ENCODE assay signal across 8 mouse cellular contexts in genomic region chr8:85603203-85603895, GRCm38 (mm10). TPM values are rescaled to one million over a fixed set of nuclear protein-coding genes. Genes with fewer than 3 reads are reported as not detected.
A peak's percentile ranks its signal among the peaks of the same experiment; 100 is the strongest.
DNase-seq lines count a peak whose midpoint lies in the region; ATAC-seq and TF ChIP-seq lines count a peak whose summit lies in the region.

No protein-coding gene starts in this region.

- DNase-seq in CD4-positive helper T cell, adult 2 months (ENCODE audit: low read depth, low spot score): peak; percentile 37
- DNase-seq in Muller cell, postnatal 12 days (ENCODE audit: inconsistent ontology term): peak; percentile 31
- peak; percentile 51 for DNase-seq in cerebellum, adult 9-11 months
- peak; percentile 66 to 76 for DNase-seq in frontal cortex, postnatal 36 days (ENCODE audit: low spot score in 2 of 2)
- DNase-seq in limb, embryonic 14.5 days (ENCODE audit: low spot score): peak; percentile 42
- peak; percentile 76 for DNase-seq in retina, embryonic 14.5 days (ENCODE audit: low spot score)
- no peak for DNase-seq in yolk sac, embryonic 10.5 days (ENCODE audit: low spot score)

- no peak overlapping the region for H3K4me3 ChIP-seq in kidney, embryonic 14.5 days (ENCODE audit: low read length)
- no peak overlapping the region for H3K4me3 ChIP-seq in limb, embryonic 14.5 days (replicated peaks; ENCODE audit: low read length)

- no peak overlapping the region for H3K4me2 ChIP-seq in kidney, embryonic 14.5 days (replicated peaks; ENCODE audit: low read depth, low read length)
- no peak overlapping the region for H3K4me2 ChIP-seq in limb, embryonic 14.5 days (replicated peaks; ENCODE audit: low read depth, low read length, severe bottlenecking)

- H3K4me1 ChIP-seq in kidney, embryonic 14.5 days (ENCODE audit: control insufficient read depth, insufficient read depth, low read length): no peaks in the 10 kb centered on the region
- no peaks in the 10 kb centered on the region for H3K4me1 ChIP-seq in limb, embryonic 14.5 days (ENCODE audit: control insufficient read depth, insufficient read depth, low read length)

- peak; percentile 62; the same call in 1 of the 2 replicates for ATAC-seq in kidney, embryonic 14.5 days (ENCODE audit: low FRiP score, low TSS enrichment)
- ATAC-seq in limb, embryonic 14.5 days (ENCODE audit: low FRiP score, low read depth): 0 out of 2 replicates have a peak, but pooled peaks have one; percentile 47

- H3K9ac ChIP-seq in kidney, embryonic 14.5 days (ENCODE audit: low read depth, low read length): no peak overlapping the region
- H3K9ac ChIP-seq in limb, embryonic 14.5 days (ENCODE audit: low read depth, low read length, severe bottlenecking): no peak overlapping the region

- 39% methylated on average over 8 of the region's 8 CpGs for WGBS in kidney, embryonic 14.5 days
- WGBS in limb, embryonic 14.5 days: 37% methylated on average over 8 of the region's 8 CpGs

- H3K27ac ChIP-seq in kidney, embryonic 14.5 days (ENCODE audit: low read depth, low read length): no peak overlapping the region
- no peak overlapping the region for H3K27ac ChIP-seq in limb, embryonic 14.5 days (replicated peaks; ENCODE audit: low read depth, low read length)

- no peaks in the 10 kb centered on the region for H3K36me3 ChIP-seq in kidney, embryonic 14.5 days (ENCODE audit: control insufficient read depth, insufficient read depth, low read length)
- H3K36me3 ChIP-seq in limb, embryonic 14.5 days (ENCODE audit: control insufficient read depth, insufficient read depth, low read length): no peaks in the 10 kb centered on the region

- TF ChIP-seq POLR2A in limb, embryonic 14.5 days (IDR thresholded peaks at IDR 0.05; ENCODE audit: borderline replicate concordance, extremely low read depth, insufficient read depth, insufficient read length): no peak

- no peaks in the 10 kb centered on the region for H3K27me3 ChIP-seq in kidney, embryonic 14.5 days (ENCODE audit: control insufficient read depth, insufficient read depth, low read length)
- H3K27me3 ChIP-seq in limb, embryonic 14.5 days (ENCODE audit: control insufficient read depth, insufficient read depth, low read length): no peaks in the 10 kb centered on the region

- H3K9me3 ChIP-seq in kidney, embryonic 14.5 days (ENCODE audit: control insufficient read depth, low read length): no peaks in the 10 kb centered on the region
- H3K9me3 ChIP-seq in limb, embryonic 14.5 days (ENCODE audit: control insufficient read depth, low read length): no peaks in the 10 kb centered on the region

RNA-seq across cellular contexts. Expression of gene Dnaja2, which starts 48.2 kb away (rescaled TPM):
- 139 and 173 TPM in 2 replicates for polyA plus RNA-seq in kidney, embryonic 14.5 days (2014; fragmentation: Nextera tagmentation; extraction: Ambion mirVana)
- 44.2 and 70.9 TPM in 2 replicates for polyA plus RNA-seq in limb, embryonic 14.5 days (2012; rRNA removed)
- polyA plus RNA-seq in limb, embryonic 14.5 days (2014; fragmentation: Nextera tagmentation; extraction: Ambion mirVana): 146 and 155 TPM in 2 replicates
